Mouse (Mus musculus): ENCODE measurements around the gene Med12. TPM values are rescaled to one million over a fixed set of nuclear protein-coding genes. Genes with fewer than 3 reads are reported as not detected.

Gene Med12
- polyA plus RNA-seq, 1 experiment from 2014 or later = 26.6 TPM

- Histone ChIP-seq H3K27ac (replicated peaks) (no peak overlapping the region), H3K4me3 (peak overlapping the region; percentile 56), H3K27me3 (no peaks in the 10 kb centered on the region; the same call in 1 of the 2 replicates), H3K4me1 (replicated peaks) (peaks cover 16% of the 10 kb centered on the region), H3K4me2 (peak overlapping the region; percentile 55), H3K36me3 (peaks cover 15% of the 10 kb centered on the region; the same call in 1 of the 2 replicates), H3K9ac (peak overlapping the region; percentile 75), H3K9me3 (no peaks in the 10 kb centered on the region)
- ATAC-seq (ENCODE audit: low read depth) = 0 out of 2 replicates have a peak, but pooled peaks have one; percentile 3
- 22% methylated on average over 6 of the region's 6 CpGs for WGBS
These were observed 420 bp upstream of the Med12 start for GRCm38 (mm10) chrX:101273410-101273809.

- Histone ChIP-seq H3K27me3 (no peaks in the 10 kb centered on the region), H3K27ac (replicated peaks) (no peak overlapping the region), H3K4me2 (no peak overlapping the region), H3K9me3 (no peaks in the 10 kb centered on the region), H3K4me1 (replicated peaks) (no peaks in the 10 kb centered on the region), H3K4me3 (no peak overlapping the region), H3K36me3 (peaks cover 87% of the 10 kb centered on the region), H3K9ac (no peak overlapping the region)
- no peak for ATAC-seq (ENCODE audit: low read depth)
- 79% methylated on average over 6 of the region's 6 CpGs for WGBS
These were observed 9.0 kb downstream of the Med12 start for GRCm38 (mm10) chrX:101282813-101283212.

- WGBS = 31% methylated on average over 6 of the region's 6 CpGs
- H3K9ac ChIP-seq = no peak overlapping the region
- peaks cover 88% of the 10 kb centered on the region for H3K36me3 ChIP-seq
- no peaks in the 10 kb centered on the region for H3K27me3 ChIP-seq
- no peaks in the 10 kb centered on the region for H3K9me3 ChIP-seq
- ATAC-seq (ENCODE audit: low read depth) = no peak
- no peak overlapping the region for H3K4me2 ChIP-seq
- H3K27ac ChIP-seq (replicated peaks) = no peak overlapping the region
- no peak overlapping the region for H3K4me3 ChIP-seq
- no peaks in the 10 kb centered on the region for H3K4me1 ChIP-seq (replicated peaks)
These were observed 11.7 kb downstream of the Med12 start for GRCm38 (mm10) chrX:101285534-101285933.

DNA sequence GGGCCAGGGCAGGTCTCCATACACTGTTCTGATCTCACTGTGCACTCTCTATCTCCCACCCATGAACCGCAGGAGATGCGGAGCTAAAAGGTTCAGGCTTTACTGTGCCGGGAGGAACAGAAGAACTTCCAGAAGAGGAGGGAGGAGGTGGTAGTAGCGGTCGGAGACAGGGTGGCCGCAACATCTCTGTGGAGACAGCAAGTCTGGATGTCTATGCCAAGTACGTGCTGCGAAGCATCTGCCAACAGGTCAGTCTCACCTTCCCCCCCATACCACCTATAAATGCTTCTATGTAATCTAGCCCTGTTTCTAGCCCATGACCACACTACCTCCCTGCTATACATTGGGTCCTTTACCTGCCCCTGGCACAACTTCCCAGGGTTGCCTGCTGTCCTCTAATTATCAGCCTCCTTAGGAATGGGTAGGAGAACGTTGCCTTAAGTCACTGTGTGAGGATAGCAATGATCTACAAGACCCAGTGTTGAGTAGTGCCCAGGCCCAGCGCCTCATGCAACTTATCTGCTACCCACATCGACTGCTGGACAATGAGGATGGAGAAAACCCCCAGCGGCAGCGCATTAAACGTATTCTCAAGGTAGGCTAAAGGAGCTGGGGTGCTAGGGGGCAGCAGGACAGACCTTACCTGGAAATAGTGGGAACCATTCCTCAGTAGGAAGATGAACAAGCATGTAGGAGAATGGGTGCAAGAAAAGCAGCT is 12.3 kb downstream of the Med12 start:
- 92% methylated on average over 14 of the region's 14 CpGs for WGBS
- Histone ChIP-seq H3K4me2 (no peak overlapping the region), H3K9ac (no peak overlapping the region), H3K4me3 (no peak overlapping the region), H3K4me1 (replicated peaks) (no peaks in the 10 kb centered on the region), H3K36me3 (peaks cover 88% of the 10 kb centered on the region), H3K27ac (replicated peaks) (no peak overlapping the region), H3K9me3 (no peaks in the 10 kb centered on the region), H3K27me3 (no peaks in the 10 kb centered on the region)
- ATAC-seq (ENCODE audit: low read depth) = no peak

DNA sequence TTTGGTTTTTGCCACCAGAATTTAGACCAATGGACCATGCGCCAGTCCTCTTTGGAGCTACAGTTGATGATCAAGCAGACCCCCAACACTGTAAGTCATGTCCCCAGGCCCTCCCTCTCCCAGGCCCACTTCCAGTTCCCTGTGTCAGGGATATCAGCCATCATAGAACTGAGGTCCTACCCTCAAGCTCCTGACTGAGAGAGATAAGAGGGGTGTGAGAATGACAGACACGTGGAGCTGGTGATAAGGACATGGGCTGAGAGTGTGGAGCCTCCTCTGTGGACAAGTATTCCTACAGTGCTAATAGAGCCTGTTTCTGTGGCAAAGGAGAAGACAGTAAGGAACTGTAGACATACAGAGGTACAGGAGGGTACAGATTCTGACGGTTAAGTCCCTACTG is 13.7 kb downstream of the Med12 start:
- Histone ChIP-seq H3K4me1 (replicated peaks) (no peaks in the 10 kb centered on the region), H3K36me3 (peaks cover 88% of the 10 kb centered on the region), H3K4me3 (no peak overlapping the region), H3K9ac (no peak overlapping the region), H3K27me3 (no peaks in the 10 kb centered on the region), H3K27ac (replicated peaks) (no peak overlapping the region), H3K4me2 (no peak overlapping the region), H3K9me3 (no peaks in the 10 kb centered on the region)
- ATAC-seq (ENCODE audit: low read depth) = no peak
- 94% methylated on average over 3 of the region's 3 CpGs for WGBS

DNA sequence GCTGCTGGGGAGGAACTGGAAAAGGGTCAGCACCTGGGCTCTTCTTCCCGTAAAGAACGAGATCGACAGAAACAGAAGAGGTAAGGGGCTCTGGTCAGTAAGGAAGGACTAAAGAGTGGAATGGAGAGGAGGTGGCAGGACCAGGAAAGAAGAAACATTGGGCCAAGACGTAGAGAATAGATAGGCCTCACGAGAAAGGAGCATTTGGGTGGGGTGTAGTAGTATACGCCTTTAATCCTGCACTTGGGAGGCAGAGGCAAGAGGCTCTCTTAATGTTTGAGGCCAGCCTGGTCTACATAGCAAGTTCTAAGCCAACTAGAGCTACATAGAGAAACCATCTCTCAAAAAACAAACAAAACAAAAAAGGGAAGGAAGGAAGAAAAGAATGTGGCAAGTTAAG is 14.6 kb downstream of the Med12 start:
- no peaks in the 10 kb centered on the region for H3K4me1 ChIP-seq (replicated peaks)
- WGBS = 92% methylated on average over 6 of the region's 6 CpGs
- no peak overlapping the region for H3K4me3 ChIP-seq
- peaks cover 88% of the 10 kb centered on the region for H3K36me3 ChIP-seq
- H3K4me2 ChIP-seq = no peak overlapping the region
- no peaks in the 10 kb centered on the region for H3K9me3 ChIP-seq
- no peak overlapping the region for H3K9ac ChIP-seq
- H3K27me3 ChIP-seq = no peaks in the 10 kb centered on the region
- H3K27ac ChIP-seq (replicated peaks) = no peak overlapping the region
- no peak for ATAC-seq (ENCODE audit: low read depth)

- WGBS = 90% methylated on average over 7 of the region's 7 CpGs
- Histone ChIP-seq H3K27ac (replicated peaks) (no peak overlapping the region), H3K36me3 (peaks cover 88% of the 10 kb centered on the region), H3K4me1 (replicated peaks) (no peaks in the 10 kb centered on the region), H3K4me2 (no peak overlapping the region), H3K9ac (no peak overlapping the region), H3K4me3 (no peak overlapping the region), H3K27me3 (no peaks in the 10 kb centered on the region), H3K9me3 (no peaks in the 10 kb centered on the region)
- no peak for ATAC-seq (ENCODE audit: low read depth)
These were observed 15.2 kb downstream of the Med12 start for GRCm38 (mm10) chrX:101289037-101289436.

DNA sequence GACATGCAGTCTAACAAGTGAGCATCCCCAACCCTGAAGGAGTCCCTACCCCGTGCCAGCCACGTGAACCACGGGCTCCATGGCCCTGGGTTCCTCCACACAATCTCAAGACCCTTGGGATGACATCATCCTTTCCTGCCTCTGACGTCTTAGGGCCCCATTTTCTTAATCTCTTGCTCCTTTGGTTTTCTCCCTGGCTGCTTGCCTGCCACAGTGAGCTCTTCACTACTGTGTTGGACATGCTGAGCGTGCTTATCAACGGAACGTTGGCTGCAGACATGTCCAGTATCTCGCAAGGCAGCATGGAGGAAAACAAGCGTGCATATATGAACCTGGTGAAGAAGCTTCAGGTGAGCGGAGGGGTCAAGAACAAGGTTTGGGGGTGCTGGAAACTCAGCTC is 16.3 kb downstream of the Med12 start:
- no peak overlapping the region for H3K27ac ChIP-seq (replicated peaks)
- H3K4me2 ChIP-seq = no peak overlapping the region
- 90% methylated on average over 10 of the region's 10 CpGs for WGBS
- ATAC-seq (ENCODE audit: low read depth) = no peak
- peaks cover 85% of the 10 kb centered on the region for H3K36me3 ChIP-seq
- no peaks in the 10 kb centered on the region for H3K9me3 ChIP-seq
- no peaks in the 10 kb centered on the region for H3K4me1 ChIP-seq (replicated peaks)
- H3K4me3 ChIP-seq = no peak overlapping the region
- H3K9ac ChIP-seq = no peak overlapping the region
- H3K27me3 ChIP-seq = peaks cover 3% of the 10 kb centered on the region; the same call in 1 of the 2 replicates

- Histone ChIP-seq H3K4me2 (peak within 1 kb of the TSS; percentile 59), H3K4me3 (peak within 1 kb of the TSS; percentile 58), H3K27me3 (peaks cover 12% of the 10 kb centered on the region), H3K9ac (peak within 1 kb of the TSS; percentile 80), H3K36me3 (peaks cover 29% of the 10 kb centered on the region), H3K9me3 (no peaks in the 10 kb centered on the region), H3K4me1 (replicated peaks) (peaks cover 36% of the 10 kb centered on the region), H3K27ac (replicated peaks) (peak within 1 kb of the TSS; percentile 89)
- 19% methylated on average over 16 of the region's 24 CpGs for WGBS
- ATAC-seq (ENCODE audit: low read depth) = peak; percentile 34
These were observed 25.2 kb downstream of the Med12 start, which contains the start of gene Nlgn3 for GRCm38 (mm10) chrX:101299055-101299454. Nlgn3 (plus strand) TSS chrX:101299168.

GRCm38 (mm10) chrX:101299473-101300426 is 25.9 kb downstream of the Med12 start:
- ATAC-seq (ENCODE audit: low read depth) = peak; percentile 65
- peaks cover 25% of the 10 kb centered on the region for H3K36me3 ChIP-seq
- peak overlapping the region; percentile 89 for H3K27ac ChIP-seq (replicated peaks)
- no peaks in the 10 kb centered on the region for H3K9me3 ChIP-seq
- peaks cover 40% of the 10 kb centered on the region for H3K4me1 ChIP-seq (replicated peaks)
- peaks cover 14% of the 10 kb centered on the region for H3K27me3 ChIP-seq
- peak overlapping the region; percentile 80 for H3K9ac ChIP-seq
- peak overlapping the region; percentile 59 for H3K4me2 ChIP-seq
- WGBS = 19% methylated on average over 13 of the region's 13 CpGs
- H3K4me3 ChIP-seq = peak overlapping the region; percentile 58

DNA sequence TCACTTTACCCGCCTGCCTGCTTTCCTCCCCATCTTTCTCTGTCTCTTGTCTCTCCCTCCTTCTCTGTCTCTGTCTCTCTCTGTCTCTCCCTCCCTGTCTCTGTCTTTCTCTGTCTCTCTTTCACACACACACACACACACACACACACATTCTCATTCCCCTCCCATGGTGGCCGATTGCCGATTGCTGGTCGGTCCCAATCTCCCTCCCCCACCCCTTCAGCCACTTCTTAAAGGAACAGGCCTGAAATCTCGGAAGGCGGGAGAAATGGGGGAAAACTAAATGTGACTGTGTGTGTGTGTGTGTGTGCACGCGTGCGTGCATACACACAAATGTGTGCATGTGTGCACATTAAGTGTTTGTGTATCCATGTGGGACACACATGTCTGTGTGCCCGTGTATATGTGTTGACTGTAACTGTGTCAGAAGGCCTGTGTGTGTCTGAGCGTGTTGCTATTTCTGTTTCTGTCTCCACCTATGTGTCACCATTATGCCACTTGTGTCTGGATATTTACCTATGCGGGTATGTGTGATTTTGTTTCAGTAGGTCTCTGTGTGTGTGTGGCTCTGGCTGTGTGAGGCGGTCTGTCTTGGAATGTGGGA is 26.7 kb downstream of the Med12 start:
- Histone ChIP-seq H3K36me3 (peaks cover 22% of the 10 kb centered on the region), H3K9me3 (no peaks in the 10 kb centered on the region), H3K4me2 (peak overlapping the region; percentile 59), H3K4me3 (peak overlapping the region; percentile 58), H3K27me3 (peaks cover 9% of the 10 kb centered on the region), H3K9ac (peak overlapping the region; percentile 80), H3K4me1 (replicated peaks) (peaks cover 40% of the 10 kb centered on the region), H3K27ac (replicated peaks) (peak overlapping the region; percentile 89)
- ATAC-seq (ENCODE audit: low read depth) = peak; percentile 59
- WGBS = 34% methylated on average over 13 of the region's 13 CpGs

DNA sequence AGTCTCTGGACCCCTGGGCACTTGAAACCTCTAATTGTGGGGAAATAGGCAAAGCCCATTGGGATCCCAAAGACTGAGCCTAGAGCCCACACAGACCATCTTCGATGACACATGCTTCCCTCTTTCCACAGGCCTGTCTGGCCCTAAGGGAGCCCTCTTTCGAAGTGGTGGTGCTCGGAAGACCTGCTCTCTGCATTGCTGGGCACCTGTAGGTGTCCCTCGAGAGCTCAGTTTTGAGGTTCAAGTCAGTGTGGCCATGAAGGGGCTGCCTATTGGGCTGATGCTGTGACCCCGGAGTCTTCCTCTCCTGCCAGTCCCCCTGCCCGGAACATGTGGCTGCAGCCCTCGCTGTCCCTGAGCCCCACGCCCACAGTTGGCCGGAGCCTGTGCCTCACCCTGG is 27.8 kb downstream of the Med12 start:
- WGBS = 71% methylated on average over 9 of the region's 9 CpGs
- Histone ChIP-seq H3K4me2 (peak overlapping the region; percentile 59), H3K9ac (peak overlapping the region; percentile 80; the same call in 1 of the 2 replicates), H3K27ac (replicated peaks) (no peak overlapping the region), H3K4me3 (peak overlapping the region; percentile 58), H3K4me1 (replicated peaks) (peaks cover 40% of the 10 kb centered on the region), H3K9me3 (no peaks in the 10 kb centered on the region), H3K27me3 (peaks cover 9% of the 10 kb centered on the region), H3K36me3 (peaks cover 14% of the 10 kb centered on the region)
- ATAC-seq (ENCODE audit: low read depth) = no peak
